Mouse (Mus musculus) bone marrow macrophage, adult 2 months (primary cell): ENCODE results near the gene Thbd. TPM values are rescaled to one million over a fixed set of nuclear protein-coding genes. Genes with fewer than 3 reads are reported as not detected.

Experiments used
- H3K27ac ChIP-seq: 2 replicates; pipeline ENCODE4 v1.5.1; 2012; ENCODE audit warnings: low read depth, low read length; ENCODE audit not compliant: insufficient read depth
- H3K4me1 ChIP-seq: 2 replicates; pipeline ENCODE4 v1.6.1; 2012; ENCODE audit warnings: low read length; ENCODE audit not compliant: control insufficient read depth, insufficient read depth
- H3K4me3 ChIP-seq: 2 replicates; pipeline ENCODE4 v1.5.1; 2012; ENCODE audit warnings: mild to moderate bottlenecking, low read length, moderate library complexity; ENCODE audit not compliant: insufficient read depth
- CTCF ChIP-seq: IDR thresholded peaks from 2 replicates; pipeline ENCODE4 v1.5.1; 2012; ENCODE audit warnings: low read depth, mild to moderate bottlenecking, low read length, moderate library complexity
- POLR2A ChIP-seq: IDR thresholded peaks from 2 replicates; pipeline ENCODE4 v1.6.1; 2012; ENCODE audit warnings: mild to moderate bottlenecking, low read depth, low read length, borderline replicate concordance
- polyA plus RNA-seq: library from polyadenylated mRNA; stranded (reverse); fragments of >200 nt; gene quantifications from 2 replicates; pipeline ENCODE4 v1.2.4, GENCODE M21; 2012; ENCODE audit not compliant: missing spikeins, insufficient read depth, insufficient read length

Thbd gene
- 8.2 and 8.3 TPM in 2 replicates for polyA plus RNA-seq

GRCm38 (mm10) chr2:148407870-148408760 is at the start of gene Thbd:
Gene Thbd (minus strand): TSS chr2:148408188.
- Histone ChIP-seq H3K4me1 (peaks cover 21% of the 10 kb centered on the region), H3K4me3 (peak within 1 kb of the TSS; percentile 67), H3K27ac (peak within 1 kb of the TSS; percentile 87)
- TF ChIP-seq POLR2A (0 out of 2 replicates have a peak, but pooled peaks have one; percentile 39), CTCF (no peak)

- peaks cover 42% of the 10 kb centered on the region for H3K4me1 ChIP-seq
- no peak overlapping the region for H3K4me3 ChIP-seq
- peak overlapping the region; percentile 24; the same call in 1 of the 2 replicates for H3K27ac ChIP-seq
- TF ChIP-seq CTCF (no peak), POLR2A (no peak)
Observed at GRCm38 (mm10) chr2:148455341-148455740, 47.4 kb upstream of the Thbd start.

- H3K4me1 ChIP-seq = peaks cover 42% of the 10 kb centered on the region
- TF ChIP-seq CTCF (no peak), POLR2A (no peak)
- H3K27ac ChIP-seq = no peak overlapping the region
- H3K4me3 ChIP-seq = no peak overlapping the region
Observed at GRCm38 (mm10) chr2:148454014-148454542, 46.1 kb upstream of the Thbd start.

GRCm38 (mm10) chr2:148453061-148453460 is 45.1 kb upstream of the Thbd start:
- H3K27ac ChIP-seq = no peak overlapping the region
- H3K4me3 ChIP-seq = no peak overlapping the region
- peaks cover 42% of the 10 kb centered on the region for H3K4me1 ChIP-seq
- no peak for TF ChIP-seq CTCF
- no peak for TF ChIP-seq POLR2A

GRCm38 (mm10) chr2:148451498-148451897 is 43.5 kb upstream of the Thbd start:
- no peak for TF ChIP-seq CTCF
- no peak for TF ChIP-seq POLR2A
- Histone ChIP-seq H3K4me3 (no peak overlapping the region), H3K27ac (no peak overlapping the region), H3K4me1 (peaks cover 48% of the 10 kb centered on the region)

- H3K4me3 ChIP-seq = no peak overlapping the region
- no peak overlapping the region for H3K27ac ChIP-seq
- H3K4me1 ChIP-seq = peaks cover 51% of the 10 kb centered on the region
- no peak for TF ChIP-seq POLR2A
- no peak for TF ChIP-seq CTCF
Observed at GRCm38 (mm10) chr2:148450616-148451015, 42.6 kb upstream of the Thbd start.

GRCm38 (mm10) chr2:148449659-148450058 is 41.7 kb upstream of the Thbd start:
- Histone ChIP-seq H3K4me1 (peaks cover 53% of the 10 kb centered on the region), H3K4me3 (no peak overlapping the region), H3K27ac (no peak overlapping the region)
- TF ChIP-seq CTCF (no peak), POLR2A (no peak)

GRCm38 (mm10) chr2:148446446-148446845 is 38.5 kb upstream of the Thbd start:
- no peak for TF ChIP-seq CTCF
- no peak for TF ChIP-seq POLR2A
- Histone ChIP-seq H3K4me1 (peaks cover 43% of the 10 kb centered on the region), H3K4me3 (no peak overlapping the region), H3K27ac (no peak overlapping the region)

- TF ChIP-seq POLR2A (no peak), CTCF (no peak)
- Histone ChIP-seq H3K4me3 (no peak overlapping the region), H3K27ac (no peak overlapping the region), H3K4me1 (peaks cover 35% of the 10 kb centered on the region)
Observed at GRCm38 (mm10) chr2:148445616-148446015, 37.6 kb upstream of the Thbd start.

GRCm38 (mm10) chr2:148444472-148444871 is 36.5 kb upstream of the Thbd start:
- Histone ChIP-seq H3K27ac (peak overlapping the region; percentile 50), H3K4me1 (peaks cover 32% of the 10 kb centered on the region), H3K4me3 (no peak overlapping the region)
- TF ChIP-seq CTCF (no peak), POLR2A (no peak)
